Comparison of ENCODE assay signal across 9 mouse cellular contexts in the genomic region with DNA sequence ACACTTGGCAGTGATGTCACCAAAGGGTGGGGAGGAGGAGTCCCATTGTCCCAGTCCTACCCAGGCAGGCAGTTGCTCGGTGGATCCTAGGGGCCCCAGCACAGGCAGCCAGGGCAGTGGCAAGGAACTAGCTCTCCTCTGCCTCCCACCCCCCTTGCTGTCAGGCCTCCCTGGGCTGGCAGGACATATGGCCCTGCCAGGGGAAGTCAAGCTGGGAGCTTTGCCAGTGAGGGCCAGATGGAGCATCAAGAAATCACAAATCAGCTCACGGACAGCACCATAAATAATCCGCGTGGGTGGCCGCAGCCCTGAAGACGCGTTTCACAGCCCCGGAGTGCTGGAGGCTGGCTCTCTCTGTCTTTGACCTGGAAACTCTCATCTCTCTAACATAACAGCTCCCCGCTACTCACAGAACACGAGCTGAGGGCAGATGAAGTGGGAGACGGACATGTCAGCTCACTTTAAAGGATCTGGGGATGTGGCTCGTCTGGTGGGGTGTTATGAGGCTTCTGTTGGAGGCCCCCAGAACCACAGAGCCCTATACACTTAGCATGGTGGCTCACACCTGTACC. TPM values are rescaled to one million over a fixed set of nuclear protein-coding genes. Genes with fewer than 3 reads are reported as not detected.
DNase-seq lines count a peak whose midpoint lies in the region; ATAC-seq lines count a peak whose summit lies in the region.
"Had no signal": no experiment of that assay in that cellular context is flagged by ENCODE, and none has a peak within 500 bp of the region (broad histone marks: within the 10 kb centered on the region; RNA-seq: fewer than 3 reads in every experiment).

No protein-coding gene starts in this region.

- ATAC-seq in midbrain, embryonic 13.5 days, result peak; percentile 86

- no peaks in the 10 kb centered on the region for H3K36me3 ChIP-seq in midbrain, embryonic 13.5 days

- no peak overlapping the region for H3K4me3 ChIP-seq in midbrain, embryonic 13.5 days (replicated peaks)

- WGBS in midbrain, embryonic 13.5 days, result 15% methylated on average over 12 of the region's 12 CpGs

- no peaks in the 10 kb centered on the region for H3K27me3 ChIP-seq in midbrain, embryonic 13.5 days

- H3K9ac ChIP-seq in midbrain, embryonic 13.5 days (replicated peaks), result peak overlapping the region; percentile 4

- no peaks in the 10 kb centered on the region for H3K9me3 ChIP-seq in midbrain, embryonic 13.5 days

- peak; percentile 61 for DNase-seq in kidney, postnatal 10 days
- DNase-seq in kidney, postnatal 36 days, result no peak
- peak; percentile 96 to 98 for DNase-seq in cerebellum, postnatal 14 days
- DNase-seq in frontal cortex, postnatal 14 days (ENCODE audit: low spot score in 2 of 2), result peak; percentile 73 to 79
- peak; percentile 94 for DNase-seq in layer of hippocampus, adult 9-11 months
- no peak for DNase-seq in urinary bladder, postnatal 4 days (ENCODE audit: low spot score in 2 of 2)
- DNase-seq in thymus, postnatal 36 days, result no peak

- peaks cover 11% of the 10 kb centered on the region for H3K4me1 ChIP-seq in midbrain, embryonic 13.5 days (replicated peaks)

- H3K27ac ChIP-seq in midbrain, embryonic 13.5 days, result peak overlapping the region; percentile 78

- peak overlapping the region; percentile 10 for H3K4me2 ChIP-seq in midbrain, embryonic 13.5 days (replicated peaks)

RNA-seq across cellular contexts. Expression of gene Rps10, which starts 6.1 kb away (rescaled TPM):
- 570 and 610 TPM in 2 replicates for polyA plus RNA-seq in midbrain, embryonic 13.5 days (2015; fragmentation: Nextera tagmentation; extraction: Ambion mirVana)

RNA-seq across cellular contexts. Expression of gene RPS10-NUDT3, which starts 7.6 kb away (rescaled TPM):
- not detected in 2 replicates for polyA plus RNA-seq in midbrain, embryonic 13.5 days (2015; fragmentation: Nextera tagmentation; extraction: Ambion mirVana)
- polyA plus RNA-seq: liver, adult 2 months had no signal

RNA-seq across cellular contexts. Expression of gene Pacsin1, which starts 12.7 kb away (rescaled TPM):
- polyA plus RNA-seq in midbrain, embryonic 13.5 days (2015; fragmentation: Nextera tagmentation; extraction: Ambion mirVana), result 19.9 and 23.6 TPM in 2 replicates

RNA-seq across cellular contexts. Expression of gene Nudt3, which starts 19.3 kb away (rescaled TPM):
- polyA plus RNA-seq in midbrain, embryonic 13.5 days (2015; fragmentation: Nextera tagmentation; extraction: Ambion mirVana), result 223 and 227 TPM in 2 replicates

Comparison
In these comparisons a context has a peak if more than half of its experiments do, and no peak if none do; other contexts are left out.
1. DNase-seq: peak in kidney, postnatal 10 days (single experiment), cerebellum, postnatal 14 days (2 of 2), frontal cortex, postnatal 14 days (2 of 2) and layer of hippocampus, adult 9-11 months (single experiment); none in kidney, postnatal 36 days (0 of 2), urinary bladder, postnatal 4 days (0 of 2) and thymus, postnatal 36 days (0 of 2).